Mouse (Mus musculus) kidney, postnatal 0 days (tissue): ENCODE results near the gene Itgb1bp2. TPM values are rescaled to one million over a fixed set of nuclear protein-coding genes. Genes with fewer than 3 reads are reported as not detected.

Experiments
- ATAC-seq: fragments of 200-750 bp; cut with Nextera tagmentation; replicated peaks from 2 replicates; pipeline ENCODE4 v1.8.0; 2017; ENCODE audit warnings: low read depth, moderate number of reproducible peaks, moderate TSS enrichment, moderate library complexity; ENCODE audit not compliant: low FRiP score
- DNase-seq: peaks from one replicate; pipeline ENCODE4 v3.0.0-alpha.2; 2016; ENCODE audit warnings: low spot score
- H3K27ac ChIP-seq: fragments of 300-500 bp; sonication (generic); 2 replicates; pipeline ENCODE4 v1.5.1; 2014; ENCODE audit warnings: mild to moderate bottlenecking
- H3K27me3 ChIP-seq: fragments of 300-500 bp; sonication (generic); 2 replicates; pipeline ENCODE4 v1.6.1; 2014; ENCODE audit warnings: low read length, mixed read lengths; ENCODE audit not compliant: insufficient read depth
- H3K36me3 ChIP-seq: fragments of 300-500 bp; sonication (generic); 2 replicates; pipeline ENCODE4 v1.6.1; 2014; ENCODE audit warnings: low read length, mixed read lengths; ENCODE audit not compliant: insufficient read depth
- H3K4me1 ChIP-seq: fragments of 300-500 bp; sonication (generic); replicated peaks from 2 replicates; pipeline ENCODE4 v1.6.1; 2014; ENCODE audit warnings: antibody characterized with exemption, low read length, mixed read lengths; ENCODE audit not compliant: insufficient read depth
- H3K4me2 ChIP-seq: fragments of 300-500 bp; sonication (generic); 2 replicates; pipeline ENCODE4 v1.6.1; 2014; ENCODE audit warnings: mild to moderate bottlenecking, low read length, moderate library complexity, mixed read lengths
- H3K4me3 ChIP-seq: fragments of 300-500 bp; sonication (generic); replicated peaks from 2 replicates; pipeline ENCODE4 v1.5.1; 2014; ENCODE audit warnings: low read depth, low read length
- H3K9ac ChIP-seq: fragments of 300-500 bp; sonication (generic); 2 replicates; pipeline ENCODE4 v1.6.1; 2014; ENCODE audit warnings: low read depth, low read length
- H3K9me3 ChIP-seq: fragments of 300-500 bp; sonication (generic); replicated peaks from 2 replicates; pipeline ENCODE4 v1.6.1; 2016; ENCODE audit warnings: low read length, inconsistent platforms, mixed read lengths
- CTCF ChIP-seq: IDR thresholded peaks from 2 replicates; pipeline ENCODE4 v1.5.1; 2016; ENCODE audit warnings: antibody characterized with exemption, low read depth, mild to moderate bottlenecking, moderate library complexity
- WGBS: fragments of 180-500 bp; shearing (Covaris S2); extraction: QIAGEN DNeasy Blood & Tissue Kit; methylation state at CpG from one replicate; pipeline ENCODE4 v1.1.7; 2014; 5-methylcytosine and 5-hydroxymethylcytosine counted together
- polyA plus RNA-seq: library from polyadenylated mRNA; unstranded; fragments of >200 nt; fragmentation: Nextera tagmentation; extraction: Ambion mirVana; gene quantifications from 2 replicates; pipeline ENCODE4 v1.2.1, GENCODE M21; 2015

Itgb1bp2 gene
- polyA plus RNA-seq, 1 experiment from 2014 or later = 0.34 TPM

DNA sequence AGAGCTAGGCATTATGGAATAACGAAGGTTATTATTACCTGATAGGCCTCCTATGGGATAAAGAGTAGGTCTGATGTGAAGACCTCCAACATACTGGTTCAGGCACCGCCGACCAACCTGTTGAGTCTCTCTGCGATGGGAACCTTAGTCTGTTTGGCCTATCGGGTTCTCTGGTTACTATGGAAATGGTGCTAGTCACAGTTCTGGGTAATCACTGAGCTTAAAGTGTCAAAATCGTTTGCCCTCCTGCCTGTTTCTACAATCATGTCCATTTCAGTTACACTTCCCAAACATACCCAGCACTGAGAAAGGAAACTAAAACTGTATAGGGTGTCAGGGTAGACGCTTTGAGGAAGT lies 20.1 kb upstream of the Itgb1bp2 start:
- ATAC-seq = no peak
- Histone ChIP-seq H3K27me3 (no peaks in the 10 kb centered on the region), H3K9ac (peak overlapping the region; percentile 35; the same call in 1 of the 2 replicates), H3K4me3 (peak overlapping the region; percentile 26), H3K36me3 (no peaks in the 10 kb centered on the region), H3K9me3 (no peaks in the 10 kb centered on the region), H3K27ac (peak overlapping the region; percentile 87), H3K4me1 (no peaks in the 10 kb centered on the region), H3K4me2 (peak overlapping the region; percentile 36)
- no peak for DNase-seq
- WGBS = 33% methylated on average over 7 of the region's 7 CpGs
- TF ChIP-seq CTCF = no peak

DNA sequence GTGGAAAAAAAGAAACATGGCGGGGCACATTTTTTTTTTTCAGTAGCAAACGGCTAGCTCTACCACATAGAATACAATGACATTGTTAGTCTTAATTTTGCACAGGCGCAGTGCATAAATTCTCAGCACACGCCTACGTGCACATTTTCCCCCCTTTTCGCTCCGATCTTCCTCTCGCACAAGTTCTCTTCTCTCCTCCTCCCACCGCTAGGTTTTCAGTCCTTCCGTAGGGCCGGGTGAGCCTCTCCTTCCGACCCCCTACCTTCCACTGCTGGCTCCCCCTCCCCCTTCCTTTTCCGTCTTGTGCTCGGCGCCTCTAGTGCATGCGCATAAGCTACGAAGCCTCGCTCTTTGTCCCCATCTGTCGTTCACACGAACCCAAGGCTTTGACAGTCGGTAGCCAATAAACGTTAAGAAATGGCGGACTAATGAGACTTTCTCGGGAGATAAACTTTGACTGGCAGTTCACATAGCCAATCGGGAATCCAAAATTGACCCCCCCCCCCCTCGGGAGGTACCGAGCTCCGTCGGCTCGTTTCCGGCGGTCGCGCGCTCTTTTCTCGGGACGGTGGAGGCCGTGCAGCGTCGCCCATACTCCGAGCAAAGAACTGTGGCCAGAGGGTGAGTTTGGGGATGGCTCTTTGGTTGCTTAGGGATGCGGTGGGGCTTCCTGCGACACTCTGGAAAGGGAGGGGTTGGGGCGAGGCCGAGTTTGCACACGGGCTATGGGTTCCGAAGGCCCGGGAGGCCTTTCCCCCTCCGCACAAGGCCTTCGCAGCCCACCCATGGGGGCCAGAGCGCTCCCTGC lies 19.5 kb upstream of the Itgb1bp2 start, which contains the start of gene Nono:
Gene Nono (plus strand): TSS at position 177 of the 808 bp plus-strand sequence.
- ATAC-seq (peak; percentile 95), DNase-seq (peak; percentile 97)
- H3K36me3 ChIP-seq = no peaks in the 10 kb centered on the region
- H3K4me1 ChIP-seq = no peaks in the 10 kb centered on the region
- H3K4me2 ChIP-seq = peak within 1 kb of the TSS; percentile 58
- H3K4me3 ChIP-seq = peak within 1 kb of the TSS; percentile 67
- peak within 1 kb of the TSS; percentile 94 for H3K27ac ChIP-seq
- no peaks in the 10 kb centered on the region for H3K27me3 ChIP-seq
- TF ChIP-seq CTCF = peak; percentile 40
- 31% methylated on average over 51 of the region's 51 CpGs for WGBS
- H3K9ac ChIP-seq = peak within 1 kb of the TSS; percentile 82
- no peaks in the 10 kb centered on the region for H3K9me3 ChIP-seq

DNA sequence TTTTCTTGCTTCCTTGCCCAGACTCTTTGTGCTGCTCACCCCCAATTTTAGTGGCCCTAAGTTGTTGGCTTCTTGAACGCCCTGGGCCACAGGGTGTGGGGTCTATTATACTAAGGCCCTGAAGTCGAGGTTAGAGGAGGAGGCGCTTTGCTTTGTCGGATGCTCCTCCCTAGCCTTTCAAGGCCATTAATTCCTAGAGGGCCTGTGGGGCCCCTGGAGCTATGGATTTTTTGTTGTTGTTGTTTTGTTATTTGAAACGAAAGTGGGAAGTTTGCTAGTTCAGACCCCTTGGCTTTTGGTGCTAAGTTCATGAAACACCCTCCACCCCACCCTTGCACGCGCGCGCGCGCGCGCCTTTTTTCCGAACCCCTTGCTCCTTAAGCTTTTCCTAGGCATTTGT lies 18.9 kb upstream of the Itgb1bp2 start:
- Histone ChIP-seq H3K4me2 (peak overlapping the region; percentile 58), H3K4me3 (peak overlapping the region; percentile 67), H3K27ac (peak overlapping the region; percentile 94), H3K9ac (peak overlapping the region; percentile 82), H3K9me3 (no peaks in the 10 kb centered on the region), H3K36me3 (no peaks in the 10 kb centered on the region), H3K4me1 (no peaks in the 10 kb centered on the region), H3K27me3 (no peaks in the 10 kb centered on the region)
- WGBS = 42% methylated on average over 14 of the region's 14 CpGs
- TF ChIP-seq CTCF = no peak
- peak; percentile 53 for DNase-seq
- ATAC-seq = peak; percentile 50

DNA sequence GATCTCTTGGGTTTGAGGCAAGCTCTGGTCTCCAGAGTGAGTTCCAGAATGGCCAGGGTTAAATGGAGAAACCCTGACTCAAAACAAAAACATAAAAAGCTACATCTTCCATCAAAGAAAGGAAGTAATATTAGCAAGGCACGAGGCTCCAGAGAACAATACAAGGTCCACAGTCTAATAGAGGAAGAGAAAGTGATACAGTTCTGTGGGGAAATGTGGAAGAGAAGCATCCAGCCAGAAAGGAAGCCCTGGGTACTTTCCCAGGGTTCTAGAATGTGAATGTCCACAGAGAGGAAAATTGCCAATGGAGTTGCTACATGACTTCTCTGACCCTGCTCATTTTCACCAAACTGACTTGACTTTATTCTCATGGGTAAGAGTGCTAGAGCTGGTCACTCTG lies 2.3 kb downstream of the Itgb1bp2 start:
- ATAC-seq = no peak
- no peak overlapping the region for H3K27ac ChIP-seq
- TF ChIP-seq CTCF = no peak
- 44% methylated on average over 1 of the region's 1 CpGs for WGBS
- H3K36me3 ChIP-seq = no peaks in the 10 kb centered on the region
- H3K27me3 ChIP-seq = no peaks in the 10 kb centered on the region
- no peak overlapping the region for H3K4me3 ChIP-seq
- no peaks in the 10 kb centered on the region for H3K4me1 ChIP-seq
- no peaks in the 10 kb centered on the region for H3K9me3 ChIP-seq
- DNase-seq = no peak
- H3K9ac ChIP-seq = no peak overlapping the region
- no peak overlapping the region for H3K4me2 ChIP-seq

DNA sequence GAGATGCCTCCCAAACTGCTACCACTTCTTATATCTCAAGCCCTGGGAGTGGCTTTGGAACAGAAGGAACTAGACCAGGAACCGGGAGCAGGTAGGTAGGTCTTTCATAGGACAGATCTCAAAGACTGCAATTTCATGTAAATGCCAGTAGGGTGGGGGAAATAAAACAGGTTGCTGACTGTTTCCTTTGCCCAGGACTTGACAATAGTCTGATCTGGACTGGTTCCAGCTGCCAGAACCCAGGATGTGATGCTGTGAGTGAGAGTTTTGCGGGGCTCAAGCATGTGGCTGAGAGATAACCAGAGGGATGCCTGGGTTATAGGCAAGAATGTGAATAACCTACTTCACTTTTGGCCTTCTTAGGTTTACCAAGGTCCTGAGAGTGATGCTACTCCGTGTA lies 2.7 kb downstream of the Itgb1bp2 start:
- H3K4me2 ChIP-seq = no peak overlapping the region
- no peak for TF ChIP-seq CTCF
- no peaks in the 10 kb centered on the region for H3K9me3 ChIP-seq
- no peak overlapping the region for H3K4me3 ChIP-seq
- 86% methylated on average over 3 of the region's 3 CpGs for WGBS
- no peaks in the 10 kb centered on the region for H3K27me3 ChIP-seq
- no peaks in the 10 kb centered on the region for H3K4me1 ChIP-seq
- H3K36me3 ChIP-seq = no peaks in the 10 kb centered on the region
- H3K9ac ChIP-seq = no peak overlapping the region
- no peak overlapping the region for H3K27ac ChIP-seq
- no peak for DNase-seq
- ATAC-seq = no peak

DNA sequence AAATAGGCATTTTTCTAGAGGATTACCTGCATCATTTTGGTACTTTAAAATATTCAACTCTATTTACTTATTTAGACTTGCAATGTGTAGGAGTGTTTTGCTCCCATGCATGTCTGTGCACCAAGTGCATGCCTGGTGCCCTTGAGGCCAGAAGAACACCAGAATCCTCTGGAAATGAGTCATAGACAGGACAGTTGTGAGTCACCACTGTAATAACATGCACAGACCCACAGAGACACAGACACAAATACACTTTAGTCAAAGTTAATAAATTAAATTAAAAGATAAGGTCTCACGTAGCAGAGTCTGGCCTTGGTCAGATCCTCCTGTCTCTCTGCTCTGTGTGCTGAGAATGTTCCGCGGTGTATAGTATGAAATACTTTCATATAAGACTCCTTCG lies 23.3 kb downstream of the Itgb1bp2 start:
- whole genome bisulfite sequencing = 87% methylated on average over 4 of the region's 4 CpGs
- H3K36me3 ChIP-seq = no peaks in the 10 kb centered on the region
- H3K27me3 ChIP-seq = no peaks in the 10 kb centered on the region
- no peaks in the 10 kb centered on the region for H3K4me1 ChIP-seq
- no peaks in the 10 kb centered on the region for H3K9me3 ChIP-seq
- DNase-seq (no peak), ATAC-seq (no peak)
- no peak overlapping the region for H3K4me2 ChIP-seq
- no peak overlapping the region for H3K9ac ChIP-seq
- H3K4me3 ChIP-seq = no peak overlapping the region
- no peak for TF ChIP-seq CTCF
- H3K27ac ChIP-seq = no peak overlapping the region
